Comparison of ENCODE assay signal across 8 mouse cellular contexts in genomic region chr12:80061810-80062209, GRCm38 (mm10). TPM values are rescaled to one million over a fixed set of nuclear protein-coding genes. Genes with fewer than 3 reads are reported as not detected.
DNase-seq lines count a peak whose midpoint lies in the region; ATAC-seq and TF ChIP-seq lines count a peak whose summit lies in the region.

No protein-coding gene starts in this region.

- H3K27ac ChIP-seq in lung, embryonic 14.5 days (ENCODE audit: low read depth) = peak overlapping the region; percentile 93
- H3K27ac ChIP-seq in hindbrain, embryonic 16.5 days (ENCODE audit: low read depth, low read length) = peak overlapping the region; percentile 80
- peak overlapping the region; percentile 74 for H3K27ac ChIP-seq in neural tube, embryonic 14.5 days (ENCODE audit: low read depth, low read length)

- no peak overlapping the region for H3K4me2 ChIP-seq in lung, embryonic 14.5 days
- H3K4me2 ChIP-seq in hindbrain, embryonic 16.5 days (ENCODE audit: low read length) = peak overlapping the region; percentile 20; the same call in 1 of the 2 replicates
- no peak overlapping the region for H3K4me2 ChIP-seq in neural tube, embryonic 14.5 days (ENCODE audit: low read depth, low read length)

- H3K27me3 ChIP-seq in lung, embryonic 14.5 days (ENCODE audit: insufficient read depth, low read length) = no peaks in the 10 kb centered on the region
- H3K27me3 ChIP-seq in hindbrain, embryonic 16.5 days (replicated peaks; ENCODE audit: control insufficient read depth, insufficient read depth, low read length) = no peaks in the 10 kb centered on the region
- no peaks in the 10 kb centered on the region for H3K27me3 ChIP-seq in neural tube, embryonic 14.5 days (ENCODE audit: control insufficient read depth, insufficient read depth, low read length)

- H3K4me1 ChIP-seq in lung, embryonic 14.5 days (ENCODE audit: insufficient read depth) = peaks cover 37% of the 10 kb centered on the region
- peaks cover 26% of the 10 kb centered on the region for H3K4me1 ChIP-seq in hindbrain, embryonic 16.5 days (ENCODE audit: control insufficient read depth, insufficient read depth, low read depth, low read length)
- H3K4me1 ChIP-seq in neural tube, embryonic 14.5 days (ENCODE audit: control insufficient read depth, insufficient read depth, low read length) = peaks cover 15% of the 10 kb centered on the region

- no peak overlapping the region for H3K9ac ChIP-seq in lung, embryonic 14.5 days
- no peak overlapping the region for H3K9ac ChIP-seq in hindbrain, embryonic 16.5 days (ENCODE audit: low read depth, low read length)
- H3K9ac ChIP-seq in neural tube, embryonic 14.5 days (replicated peaks; ENCODE audit: low read depth, low read length) = no peak overlapping the region

- no peak for TF ChIP-seq CTCF in lung, embryonic 14.5 days (IDR thresholded peaks at IDR 0.05; ENCODE audit: low read depth)

- no peaks in the 10 kb centered on the region for H3K36me3 ChIP-seq in lung, embryonic 14.5 days (ENCODE audit: insufficient read depth)
- no peaks in the 10 kb centered on the region for H3K36me3 ChIP-seq in hindbrain, embryonic 16.5 days (ENCODE audit: control insufficient read depth, insufficient read depth, low read length)
- no peaks in the 10 kb centered on the region for H3K36me3 ChIP-seq in neural tube, embryonic 14.5 days (ENCODE audit: control insufficient read depth, insufficient read depth, low read length)

- no peak overlapping the region for H3K4me3 ChIP-seq in lung, embryonic 14.5 days (ENCODE audit: low read depth, low read length)
- no peak overlapping the region for H3K4me3 ChIP-seq in hindbrain, embryonic 16.5 days (ENCODE audit: low read length)
- no peak overlapping the region for H3K4me3 ChIP-seq in neural tube, embryonic 14.5 days (ENCODE audit: low read depth, low read length)

- peak; percentile 49 for ATAC-seq in lung, embryonic 14.5 days (ENCODE audit: insufficient read depth)
- no peak for ATAC-seq in hindbrain, embryonic 16.5 days
- no peak; the same call in 1 of the 2 replicates for ATAC-seq in neural tube, embryonic 14.5 days (ENCODE audit: low read depth)

- WGBS in lung, embryonic 14.5 days = 23% methylated on average over 5 of the region's 5 CpGs
- 8% methylated on average over 5 of the region's 5 CpGs for WGBS in hindbrain, embryonic 16.5 days
- WGBS in neural tube, embryonic 14.5 days = 7% methylated on average over 5 of the region's 5 CpGs

- no peaks in the 10 kb centered on the region for H3K9me3 ChIP-seq in lung, embryonic 14.5 days (ENCODE audit: low read depth, low read length)
- H3K9me3 ChIP-seq in hindbrain, embryonic 16.5 days (ENCODE audit: control insufficient read depth, low read length) = no peaks in the 10 kb centered on the region
- H3K9me3 ChIP-seq in neural tube, embryonic 14.5 days (ENCODE audit: control insufficient read depth, low read length) = no peaks in the 10 kb centered on the region

- DNase-seq in lung, embryonic 14.5 days = peak; percentile 23
- DNase-seq in lung, postnatal 10 days = no peak
- peak; percentile 67 to 77 for DNase-seq in heart, adult 18-20 months
- no peak for DNase-seq in right cerebral cortex, postnatal 14 days
- DNase-seq in frontal cortex, postnatal 10 days (ENCODE audit: low spot score in 2 of 2) = no peak
- no peak for DNase-seq in spleen, postnatal 10 days (ENCODE audit: low spot score in 2 of 2)

RNA-seq across cellular contexts. Expression of gene Zfp36l1, which starts 51.0 kb away (rescaled TPM):
- polyA plus RNA-seq in lung, embryonic 14.5 days (2014; fragmentation: Nextera tagmentation; extraction: Ambion mirVana) = 190 and 192 TPM in 2 replicates
- total RNA-seq in heart, adult 18-20 months (2021) = 10 to 100 TPM; 84.9 to 91.1 TPM
- polyA plus RNA-seq in hindbrain, embryonic 16.5 days (2015; fragmentation: Nextera tagmentation; extraction: Ambion mirVana) = 38.0 and 50.8 TPM in 2 replicates
- 26.6 and 41.0 TPM in 2 replicates for polyA plus RNA-seq in neural tube, embryonic 14.5 days (2014; fragmentation: Nextera tagmentation; extraction: Ambion mirVana)

Comparison
In these comparisons a context has a peak if more than half of its experiments do, and no peak if none do; other contexts are left out.
1. DNase-seq: peak in lung, embryonic 14.5 days (single experiment) and heart, adult 18-20 months (2 of 2); none in lung, postnatal 10 days (single experiment), right cerebral cortex, postnatal 14 days (single experiment), frontal cortex, postnatal 10 days (0 of 2) and spleen, postnatal 10 days (0 of 2).
2. Peak in every context shown above with its lines, with median percentiles within 50 percentile points of each other: H3K27ac ChIP-seq.